Mouse (Mus musculus): ENCODE measurements around the gene Ric8a.

Gene Ric8a

DNA sequence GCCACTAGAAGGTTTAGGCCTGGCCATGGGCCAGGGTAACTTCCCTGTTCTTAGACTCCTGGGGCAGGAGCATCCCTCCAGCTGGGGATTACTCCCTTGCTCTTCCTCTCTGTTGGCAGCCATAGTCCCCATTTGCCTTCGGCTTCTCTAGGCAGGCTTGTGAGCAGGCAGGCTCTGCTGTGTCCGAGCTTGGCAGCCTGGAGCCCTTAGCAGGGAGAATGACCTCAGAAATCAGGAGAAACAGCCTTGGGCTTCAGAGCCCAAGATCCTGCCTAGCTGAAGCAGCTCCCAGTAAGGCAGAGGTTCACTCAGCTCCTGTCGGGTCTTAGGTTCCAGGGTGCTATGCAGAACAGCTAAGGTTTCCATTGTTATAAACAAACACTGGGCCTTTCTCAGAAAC lies 42.4 kb downstream of the Ric8a start:
- TF ChIP-seq GATA4 (IDR thresholded peaks at IDR 0.05; ENCODE audit: insufficient replicate concordance, low read length), result no peak

GRCm38 (mm10) chr7:140900220-140900619 lies 43.5 kb downstream of the Ric8a start, which contains the start of gene Cox8b:
Gene Cox8b (minus strand): TSS chr7:140900446.
- TF ChIP-seq GATA4 (IDR thresholded peaks at IDR 0.05; ENCODE audit: insufficient replicate concordance, low read length), result no peak

- no peak for TF ChIP-seq GATA4 (IDR thresholded peaks at IDR 0.05; ENCODE audit: insufficient replicate concordance, low read length)
Measured at GRCm38 (mm10) chr7:140902036-140902875, 45.5 kb downstream of the Ric8a start.

- no peak for TF ChIP-seq GATA4 (IDR thresholded peaks at IDR 0.05; ENCODE audit: insufficient replicate concordance, low read length)
Measured at GRCm38 (mm10) chr7:140903212-140903611, 46.5 kb downstream of the Ric8a start.

GRCm38 (mm10) chr7:140905642-140906081 lies 48.9 kb downstream of the Ric8a start:
- no peak for TF ChIP-seq GATA4 (IDR thresholded peaks at IDR 0.05; ENCODE audit: insufficient replicate concordance, low read length)

GRCm38 (mm10) chr7:140907131-140907530 lies 50.4 kb downstream of the Ric8a start:
- no peak for TF ChIP-seq GATA4 (IDR thresholded peaks at IDR 0.05; ENCODE audit: insufficient replicate concordance, low read length)

DNA sequence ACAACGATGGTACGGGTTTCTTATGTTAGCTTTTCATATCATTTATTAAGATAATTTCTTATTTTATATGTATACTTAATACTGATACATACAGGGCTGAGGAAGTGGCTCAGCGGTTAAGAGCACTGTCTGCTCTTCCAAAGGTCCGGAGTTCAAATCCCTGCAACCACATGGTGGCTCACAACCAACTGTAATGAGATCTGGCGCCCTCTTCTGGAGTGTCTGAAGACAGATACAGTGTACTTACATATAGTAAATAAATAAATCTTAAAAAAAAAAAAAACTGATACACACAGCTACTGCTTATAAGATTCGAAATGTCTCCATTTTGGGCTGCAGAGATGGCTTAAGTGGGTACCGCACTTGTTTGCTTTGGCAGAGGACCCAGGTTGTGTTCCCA lies 50.9 kb downstream of the Ric8a start:
- TF ChIP-seq GATA4 (IDR thresholded peaks at IDR 0.05; ENCODE audit: insufficient replicate concordance, low read length), result no peak

- TF ChIP-seq GATA4 (IDR thresholded peaks at IDR 0.05; ENCODE audit: insufficient replicate concordance, low read length), result no peak
Measured at GRCm38 (mm10) chr7:140908181-140908580, 51.4 kb downstream of the Ric8a start.

DNA sequence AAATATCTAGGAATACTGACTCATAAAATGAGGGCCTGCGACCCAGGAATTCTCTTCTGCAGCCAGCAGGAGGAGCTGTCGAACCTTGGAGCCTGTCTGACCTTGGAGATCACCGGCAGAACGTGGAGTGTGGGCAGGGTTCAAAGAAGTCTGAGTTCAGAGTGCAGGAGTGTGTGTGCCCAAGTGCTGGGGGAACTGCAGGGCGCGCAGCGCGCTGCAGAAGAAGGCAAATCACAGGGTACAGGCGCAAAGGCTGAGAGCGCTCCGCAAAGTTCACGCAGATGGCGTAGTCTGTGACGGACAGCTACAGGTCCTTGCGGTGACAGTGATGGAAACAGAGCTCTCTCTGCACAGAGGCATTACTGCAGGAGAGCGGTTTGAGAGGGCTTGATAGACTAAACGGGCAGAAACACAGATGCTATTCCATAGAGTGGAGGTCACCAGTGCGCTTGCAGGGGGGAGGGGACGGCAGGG lies 51.9 kb downstream of the Ric8a start:
- no peak for TF ChIP-seq GATA4 (IDR thresholded peaks at IDR 0.05; ENCODE audit: insufficient replicate concordance, low read length)

DNA sequence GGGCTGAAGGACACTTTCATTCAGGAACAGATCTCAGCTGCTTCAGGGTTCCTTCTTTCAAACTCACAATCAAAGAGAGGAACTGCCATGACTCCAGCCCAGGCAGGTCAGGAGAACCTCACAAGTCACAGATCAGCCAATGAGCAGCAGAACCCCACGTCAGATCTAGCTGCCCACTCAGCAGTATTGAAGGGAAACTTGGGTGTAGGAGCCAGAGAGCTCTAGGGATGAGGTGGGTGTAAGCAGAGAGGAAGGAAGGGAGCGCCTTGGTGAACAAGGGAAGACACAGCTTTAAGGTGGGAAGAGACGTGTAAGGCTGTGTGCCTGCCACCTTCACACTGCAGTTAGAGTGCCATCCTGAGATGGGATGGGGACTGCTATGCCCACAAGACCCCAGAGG lies 55.5 kb downstream of the Ric8a start:
- TF ChIP-seq GATA4 (IDR thresholded peaks at IDR 0.05; ENCODE audit: insufficient replicate concordance, low read length), result no peak

GRCm38 (mm10) chr7:140912846-140913482 lies 56.2 kb downstream of the Ric8a start:
- TF ChIP-seq GATA4 (IDR thresholded peaks at IDR 0.05; ENCODE audit: insufficient replicate concordance, low read length), result no peak; the same call in 1 of the 2 replicates
